Mouse (Mus musculus): Measurements from ENCODE around the gene 4933427D14Rik. TPM values are rescaled to one million over a fixed set of nuclear protein-coding genes. Genes with fewer than 3 reads are reported as not detected.

Gene 4933427D14Rik
- polyA plus RNA-seq, 1 experiment from 2014 or later = 17.8 TPM

DNA sequence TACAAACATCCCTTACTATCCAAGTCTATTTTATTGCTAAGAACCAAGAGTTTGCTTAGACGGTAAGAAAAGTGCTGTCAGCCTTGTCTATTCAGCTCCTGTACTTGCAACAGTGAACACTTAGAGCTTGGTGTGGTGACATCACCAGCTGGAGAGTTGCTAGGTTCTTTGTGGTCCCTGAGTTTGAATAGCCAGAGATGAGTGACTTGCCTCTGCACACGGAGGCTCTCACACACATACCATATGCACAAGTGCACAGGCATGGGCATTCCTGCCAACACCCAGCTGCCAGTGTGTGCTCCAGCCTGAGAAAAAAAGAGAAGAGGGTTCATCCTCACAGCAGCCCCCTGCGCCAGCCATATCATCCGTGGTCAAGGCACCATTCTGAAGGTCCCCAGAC lies 83.7 kb downstream of the 4933427D14Rik start:
- Histone ChIP-seq H3K9ac (ENCODE audit: low read depth, low read length) (no peak overlapping the region), H3K27ac (ENCODE audit: low read depth, low read length) (no peak overlapping the region), H3K27me3 (ENCODE audit: control insufficient read depth, insufficient read depth, low read length) (no peaks in the 10 kb centered on the region), H3K9me3 (ENCODE audit: control insufficient read depth, low read length) (no peaks in the 10 kb centered on the region), H3K4me1 (replicated peaks; ENCODE audit: control insufficient read depth, insufficient read depth, low read length) (no peaks in the 10 kb centered on the region), H3K36me3 (ENCODE audit: control insufficient read depth, insufficient read depth, low read length) (no peaks in the 10 kb centered on the region), H3K4me3 (ENCODE audit: low read depth, low read length) (no peak overlapping the region), H3K4me2 (replicated peaks; ENCODE audit: low read depth, low read length) (no peak overlapping the region)
- 85% methylated on average over 4 of the region's 4 CpGs for WGBS
- DNase-seq (ENCODE audit: low spot score) (no peak), ATAC-seq (ENCODE audit: low FRiP score) (no peak)

GRCm38 (mm10) chr11:72120354-72120753 lies 86.9 kb downstream of the 4933427D14Rik start:
- Histone ChIP-seq H3K27ac (ENCODE audit: low read depth, low read length) (no peak overlapping the region), H3K36me3 (ENCODE audit: control insufficient read depth, insufficient read depth, low read length) (no peaks in the 10 kb centered on the region), H3K4me3 (ENCODE audit: low read depth, low read length) (no peak overlapping the region), H3K9ac (ENCODE audit: low read depth, low read length) (no peak overlapping the region), H3K9me3 (ENCODE audit: control insufficient read depth, low read length) (no peaks in the 10 kb centered on the region), H3K27me3 (ENCODE audit: control insufficient read depth, insufficient read depth, low read length) (no peaks in the 10 kb centered on the region), H3K4me1 (replicated peaks; ENCODE audit: control insufficient read depth, insufficient read depth, low read length) (no peaks in the 10 kb centered on the region), H3K4me2 (replicated peaks; ENCODE audit: low read depth, low read length) (no peak overlapping the region)
- DNase-seq (ENCODE audit: low spot score) (no peak), ATAC-seq (ENCODE audit: low FRiP score) (no peak)
- WGBS = 92% methylated on average over 6 of the region's 6 CpGs

- ATAC-seq (ENCODE audit: low FRiP score) (no peak), DNase-seq (ENCODE audit: low spot score) (no peak)
- 87% methylated on average over 3 of the region's 3 CpGs for WGBS
- H3K27me3 ChIP-seq (ENCODE audit: control insufficient read depth, insufficient read depth, low read length) = no peaks in the 10 kb centered on the region
- H3K9me3 ChIP-seq (ENCODE audit: control insufficient read depth, low read length) = no peaks in the 10 kb centered on the region
- no peaks in the 10 kb centered on the region for H3K36me3 ChIP-seq (ENCODE audit: control insufficient read depth, insufficient read depth, low read length)
- no peaks in the 10 kb centered on the region for H3K4me1 ChIP-seq (replicated peaks; ENCODE audit: control insufficient read depth, insufficient read depth, low read length)
- H3K27ac ChIP-seq (ENCODE audit: low read depth, low read length) = no peak overlapping the region
- H3K9ac ChIP-seq (ENCODE audit: low read depth, low read length) = no peak overlapping the region
- H3K4me2 ChIP-seq (replicated peaks; ENCODE audit: low read depth, low read length) = no peak overlapping the region
- H3K4me3 ChIP-seq (ENCODE audit: low read depth, low read length) = no peak overlapping the region
Measured at GRCm38 (mm10) chr11:72118630-72119029, 88.6 kb downstream of the 4933427D14Rik start.

- Histone ChIP-seq H3K4me3 (ENCODE audit: low read depth, low read length) (no peak overlapping the region), H3K4me1 (replicated peaks; ENCODE audit: control insufficient read depth, insufficient read depth, low read length) (no peaks in the 10 kb centered on the region), H3K4me2 (replicated peaks; ENCODE audit: low read depth, low read length) (no peak overlapping the region), H3K36me3 (ENCODE audit: control insufficient read depth, insufficient read depth, low read length) (no peaks in the 10 kb centered on the region), H3K9me3 (ENCODE audit: control insufficient read depth, low read length) (no peaks in the 10 kb centered on the region), H3K27me3 (ENCODE audit: control insufficient read depth, insufficient read depth, low read length) (no peaks in the 10 kb centered on the region; the same call in 1 of the 2 replicates), H3K27ac (ENCODE audit: low read depth, low read length) (no peak overlapping the region), H3K9ac (ENCODE audit: low read depth, low read length) (no peak overlapping the region)
- ATAC-seq (ENCODE audit: low FRiP score) (no peak), DNase-seq (ENCODE audit: low spot score) (no peak)
- WGBS = 60% methylated on average over 4 of the region's 4 CpGs
Measured at GRCm38 (mm10) chr11:72113296-72113695, 94.0 kb downstream of the 4933427D14Rik start.

GRCm38 (mm10) chr11:72110726-72111125 lies 96.5 kb downstream of the 4933427D14Rik start:
- Histone ChIP-seq H3K27ac (ENCODE audit: low read depth, low read length) (no peak overlapping the region), H3K27me3 (ENCODE audit: control insufficient read depth, insufficient read depth, low read length) (no peaks in the 10 kb centered on the region; the same call in 1 of the 2 replicates), H3K4me2 (replicated peaks; ENCODE audit: low read depth, low read length) (no peak overlapping the region), H3K36me3 (ENCODE audit: control insufficient read depth, insufficient read depth, low read length) (no peaks in the 10 kb centered on the region), H3K4me1 (replicated peaks; ENCODE audit: control insufficient read depth, insufficient read depth, low read length) (no peaks in the 10 kb centered on the region), H3K9ac (ENCODE audit: low read depth, low read length) (no peak overlapping the region), H3K9me3 (ENCODE audit: control insufficient read depth, low read length) (no peaks in the 10 kb centered on the region), H3K4me3 (ENCODE audit: low read depth, low read length) (no peak overlapping the region)
- ATAC-seq (ENCODE audit: low FRiP score) (no peak), DNase-seq (ENCODE audit: low spot score) (no peak)
- 64% methylated on average over 3 of the region's 3 CpGs for WGBS

- Histone ChIP-seq H3K9ac (ENCODE audit: low read depth, low read length) (no peak overlapping the region), H3K9me3 (ENCODE audit: control insufficient read depth, low read length) (no peaks in the 10 kb centered on the region), H3K36me3 (ENCODE audit: control insufficient read depth, insufficient read depth, low read length) (no peaks in the 10 kb centered on the region), H3K4me2 (replicated peaks; ENCODE audit: low read depth, low read length) (no peak overlapping the region), H3K4me3 (ENCODE audit: low read depth, low read length) (no peak overlapping the region), H3K4me1 (replicated peaks; ENCODE audit: control insufficient read depth, insufficient read depth, low read length) (no peaks in the 10 kb centered on the region), H3K27me3 (ENCODE audit: control insufficient read depth, insufficient read depth, low read length) (no peaks in the 10 kb centered on the region), H3K27ac (ENCODE audit: low read depth, low read length) (0 out of 2 replicates have a peak overlapping the region, but pooled peaks have one; percentile 10)
- ATAC-seq (ENCODE audit: low FRiP score) (no peak), DNase-seq (ENCODE audit: low spot score) (no peak)
- 75% methylated on average over 8 of the region's 8 CpGs for WGBS
Measured at GRCm38 (mm10) chr11:72104223-72104622, 103.0 kb downstream of the 4933427D14Rik start.

Other genes starting within 250 kb of the 4933427D14Rik start
- not detected in 2 replicates for gene Aipl1, start 169.9 kb downstream of the 4933427D14Rik start, polyA plus RNA-seq (2014; fragmentation: Nextera tagmentation; extraction: Ambion mirVana)
- gene Pimreg, start 165.4 kb downstream of the 4933427D14Rik start, polyA plus RNA-seq (2014; fragmentation: Nextera tagmentation; extraction: Ambion mirVana) = 158 and 171 TPM in 2 replicates
- gene Pitpnm3, start 71.7 kb downstream of the 4933427D14Rik start, polyA plus RNA-seq (2014; fragmentation: Nextera tagmentation; extraction: Ambion mirVana) = 0.45 and 0.48 TPM in 2 replicates
- gene Gm43951, start 619 bp downstream of the 4933427D14Rik start, polyA plus RNA-seq (2014; fragmentation: Nextera tagmentation; extraction: Ambion mirVana) = 0.11 TPM in 1 of 2 replicates, not detected in the other
- gene Txndc17, start 88 bp upstream of the 4933427D14Rik start, polyA plus RNA-seq (2014; fragmentation: Nextera tagmentation; extraction: Ambion mirVana) = 169 and 181 TPM in 2 replicates
- 58.8 and 61.7 TPM in 2 replicates for gene Med31, start 8.1 kb upstream of the 4933427D14Rik start, polyA plus RNA-seq (2014; fragmentation: Nextera tagmentation; extraction: Ambion mirVana)
- gene Slc13a5, start 59.8 kb upstream of the 4933427D14Rik start, polyA plus RNA-seq (2014; fragmentation: Nextera tagmentation; extraction: Ambion mirVana) = 0.29 and 0.32 TPM in 2 replicates
- 0.98 and 1.3 TPM in 2 replicates for gene Xaf1, start 94.2 kb upstream of the 4933427D14Rik start, polyA plus RNA-seq (2014; fragmentation: Nextera tagmentation; extraction: Ambion mirVana)
- gene Fbxo39, start 107.0 kb upstream of the 4933427D14Rik start, polyA plus RNA-seq (2014; fragmentation: Nextera tagmentation; extraction: Ambion mirVana) = not detected in 2 replicates
- 8.7 and 8.9 TPM in 2 replicates for gene Tekt1, start 155.0 kb upstream of the 4933427D14Rik start, polyA plus RNA-seq (2014; fragmentation: Nextera tagmentation; extraction: Ambion mirVana)
- 4.7 and 8.7 TPM in 2 replicates for gene Smtnl2, start 204.3 kb upstream of the 4933427D14Rik start, polyA plus RNA-seq (2014; fragmentation: Nextera tagmentation; extraction: Ambion mirVana)
- not detected in 2 replicates for gene Ggt6, start 228.1 kb upstream of the 4933427D14Rik start, polyA plus RNA-seq (2014; fragmentation: Nextera tagmentation; extraction: Ambion mirVana)
- gene Mybbp1a, start 233.9 kb upstream of the 4933427D14Rik start, polyA plus RNA-seq (2014; fragmentation: Nextera tagmentation; extraction: Ambion mirVana) = 112 and 145 TPM in 2 replicates